Mouse (Mus musculus): ENCODE results near the gene Itga9.

The Itga9 gene

DNA sequence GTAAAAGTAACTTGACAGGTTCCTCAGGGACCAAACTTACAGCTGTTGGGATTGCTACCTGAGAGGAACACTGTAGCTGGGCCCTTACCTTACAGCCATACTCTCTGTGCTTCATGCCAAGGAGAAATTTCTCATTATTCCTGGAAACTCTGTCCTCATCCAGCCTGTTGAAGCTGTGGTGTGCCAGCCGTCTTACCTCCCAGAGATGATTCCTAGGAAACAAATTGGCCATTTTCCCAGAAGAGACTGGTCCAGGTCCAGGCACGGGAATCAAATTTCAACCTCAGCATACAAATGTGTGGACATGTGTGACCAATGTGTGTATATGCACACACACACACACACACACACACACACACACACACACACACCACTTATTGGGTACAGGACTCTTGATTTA, 172.1 kb downstream of the Itga9 start:
- no peak for DNase-seq

DNA sequence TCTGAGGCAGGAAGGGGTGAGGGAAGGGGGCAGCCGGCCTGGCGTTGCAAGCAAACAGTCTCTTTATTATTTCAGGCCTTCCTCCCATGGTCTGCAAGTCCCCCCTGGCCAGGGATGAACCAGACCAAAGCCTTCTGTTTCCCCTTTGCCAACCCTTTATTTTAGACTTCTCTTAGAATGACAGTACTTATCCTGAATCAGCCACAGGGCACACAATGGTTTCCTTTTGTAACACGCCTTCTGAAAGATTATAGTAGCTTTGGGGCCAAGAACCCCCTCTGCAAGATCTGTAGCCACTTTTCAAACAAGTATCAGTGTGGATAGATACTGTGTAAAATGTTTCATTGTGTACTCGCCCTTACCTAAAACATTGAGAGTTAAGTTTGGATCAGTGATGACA, 178.1 kb downstream of the Itga9 start:
- no peak for DNase-seq

DNA sequence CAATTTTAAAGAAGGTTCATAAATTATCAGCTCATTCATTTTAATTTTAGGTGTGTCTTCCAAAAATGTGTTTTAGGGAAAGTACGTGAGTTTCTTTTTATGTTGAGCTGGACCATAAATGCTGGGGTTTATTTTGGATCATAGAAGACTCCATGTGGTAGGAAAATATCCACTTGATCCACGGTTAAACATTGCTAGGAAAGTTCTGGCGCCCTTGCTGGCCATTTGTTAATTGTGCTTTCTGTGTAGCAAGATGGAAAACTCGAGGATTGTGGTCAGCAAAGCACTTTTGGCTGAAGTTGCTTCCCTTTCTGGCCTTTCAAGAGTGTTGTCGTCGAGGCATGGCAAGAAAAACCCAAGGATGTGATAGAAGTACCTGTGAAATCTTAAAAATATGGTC, 179.3 kb downstream of the Itga9 start:
- DNase-seq, result no peak

DNA sequence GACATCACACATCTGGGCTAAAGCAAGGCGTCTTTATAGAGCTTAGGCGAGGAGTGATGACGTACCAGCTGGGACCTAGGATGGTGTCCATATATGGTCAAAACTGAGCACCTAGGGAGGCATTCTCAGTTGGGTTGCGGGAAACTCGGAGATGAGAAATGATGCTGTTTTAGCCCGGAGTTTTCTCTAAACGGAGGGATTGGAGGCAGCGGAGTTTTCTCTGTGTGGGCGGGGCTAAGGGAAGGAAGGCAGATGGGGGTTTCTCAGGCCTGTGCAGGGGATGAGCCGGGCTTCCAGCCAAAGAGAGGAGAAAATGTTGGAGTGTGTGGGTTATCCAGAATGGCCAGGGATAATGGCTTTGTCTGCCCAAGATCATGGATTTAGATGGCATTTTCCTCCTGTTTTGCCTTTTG, 182.4 kb downstream of the Itga9 start:
- peak; percentile 49 for DNase-seq

DNA sequence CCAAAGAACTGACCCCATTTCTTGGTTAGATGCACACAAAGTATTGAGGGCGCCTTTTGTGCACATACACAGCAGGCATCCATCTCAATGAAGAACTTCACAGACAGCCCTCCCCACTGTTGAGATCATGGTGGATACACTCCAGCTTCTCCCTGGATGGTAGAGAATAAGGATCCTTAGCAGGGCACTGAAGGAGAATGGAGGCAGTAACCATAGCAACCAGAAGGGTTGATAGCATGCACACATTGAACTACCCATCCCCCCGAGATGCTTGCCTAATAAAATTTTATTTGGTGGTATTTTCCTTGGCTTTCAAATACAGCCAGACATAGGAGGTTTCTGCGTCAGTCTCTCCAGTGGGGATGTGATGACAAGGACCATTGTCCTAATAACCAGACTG, 184.7 kb downstream of the Itga9 start:
- no peak for DNase-seq

DNA sequence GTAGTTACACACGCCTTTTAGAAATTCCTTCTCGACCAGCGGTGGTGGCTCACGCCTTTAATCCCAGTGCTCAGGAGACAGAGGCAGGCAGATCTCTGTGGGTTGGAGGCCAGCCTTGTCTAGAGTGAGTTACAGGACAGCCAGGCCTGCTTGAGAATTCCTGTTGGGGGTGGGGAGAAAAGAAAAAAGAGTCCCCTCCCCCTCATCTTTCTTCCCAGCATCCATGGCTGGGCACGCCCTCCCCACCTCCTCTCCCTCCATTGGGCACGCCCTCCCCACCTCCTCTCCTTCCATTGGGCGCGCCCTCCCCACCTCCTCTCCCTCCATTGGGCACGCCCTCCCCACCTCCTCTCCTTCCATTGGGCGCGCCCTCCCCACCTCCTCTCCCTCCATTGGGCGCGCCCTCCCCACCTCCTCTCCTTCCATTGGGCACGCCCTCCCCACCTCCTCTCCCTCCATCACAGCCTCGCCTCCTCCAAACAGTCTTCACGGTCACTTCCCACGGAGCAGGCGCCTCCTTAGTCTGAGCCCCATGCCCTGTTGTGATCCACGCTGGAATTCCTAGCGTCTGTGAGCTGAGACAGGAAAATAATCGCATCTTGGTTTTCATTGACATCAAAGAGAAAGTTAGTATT, 186.8 kb downstream of the Itga9 start:
- DNase-seq, result no peak

DNA sequence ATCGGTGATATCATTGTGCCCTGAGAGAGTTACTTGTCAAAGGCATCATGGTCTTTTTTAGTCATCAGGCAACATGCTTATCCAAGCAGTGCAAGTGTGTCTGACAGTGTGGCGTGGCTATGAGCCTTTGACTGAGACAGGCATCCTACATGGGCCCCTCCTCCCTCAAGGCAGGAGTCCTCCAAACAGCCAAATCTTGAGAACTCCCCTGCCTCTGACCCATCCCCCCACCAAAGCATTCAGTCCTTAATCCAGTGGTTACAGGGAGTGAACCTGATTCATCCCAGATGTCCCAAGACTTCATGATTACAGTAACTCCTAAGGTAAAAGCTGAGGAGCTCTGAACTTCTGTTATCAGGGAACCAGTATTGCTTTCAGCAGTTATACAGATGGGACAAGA, 188.2 kb downstream of the Itga9 start:
- no peak for DNase-seq

DNA sequence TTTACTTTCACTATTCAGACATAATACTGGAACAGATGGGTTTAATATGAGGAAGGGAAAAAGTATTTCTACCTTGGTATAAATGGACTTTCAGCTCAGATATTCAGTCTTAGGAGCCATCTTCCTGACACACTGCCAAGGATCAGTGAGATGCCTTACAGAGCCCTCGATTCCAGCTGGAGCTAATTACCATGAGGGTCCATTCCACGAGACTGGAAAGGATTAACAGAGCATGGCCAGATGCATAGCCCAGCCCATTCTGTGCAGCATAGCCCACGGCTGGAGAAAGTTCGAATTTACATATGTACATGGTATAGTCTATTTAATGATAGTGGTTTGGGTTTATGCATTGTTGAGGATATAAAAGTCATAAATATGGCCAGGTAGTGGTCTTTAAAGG, 188.8 kb downstream of the Itga9 start:
- no peak for DNase-seq

DNA sequence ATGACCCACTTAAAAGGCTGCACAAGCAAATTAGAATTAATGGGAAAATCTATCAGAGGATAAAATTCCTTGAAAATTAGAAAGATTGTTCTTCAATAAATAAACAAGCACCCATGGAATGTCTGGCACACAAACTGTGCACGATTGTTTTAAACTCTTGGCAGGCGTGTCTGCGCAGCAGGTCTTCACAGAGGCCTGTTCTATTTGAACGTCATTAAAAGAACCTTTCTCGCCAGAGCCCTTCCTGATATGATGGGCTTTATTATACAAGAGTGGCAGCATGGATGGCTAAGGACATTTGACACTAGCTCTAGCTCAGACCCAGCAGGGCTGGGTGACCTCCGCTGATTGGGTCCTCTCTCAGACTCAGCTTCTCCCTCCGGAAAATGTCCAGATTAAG, 192.6 kb downstream of the Itga9 start:
- DNase-seq, result no peak

DNA sequence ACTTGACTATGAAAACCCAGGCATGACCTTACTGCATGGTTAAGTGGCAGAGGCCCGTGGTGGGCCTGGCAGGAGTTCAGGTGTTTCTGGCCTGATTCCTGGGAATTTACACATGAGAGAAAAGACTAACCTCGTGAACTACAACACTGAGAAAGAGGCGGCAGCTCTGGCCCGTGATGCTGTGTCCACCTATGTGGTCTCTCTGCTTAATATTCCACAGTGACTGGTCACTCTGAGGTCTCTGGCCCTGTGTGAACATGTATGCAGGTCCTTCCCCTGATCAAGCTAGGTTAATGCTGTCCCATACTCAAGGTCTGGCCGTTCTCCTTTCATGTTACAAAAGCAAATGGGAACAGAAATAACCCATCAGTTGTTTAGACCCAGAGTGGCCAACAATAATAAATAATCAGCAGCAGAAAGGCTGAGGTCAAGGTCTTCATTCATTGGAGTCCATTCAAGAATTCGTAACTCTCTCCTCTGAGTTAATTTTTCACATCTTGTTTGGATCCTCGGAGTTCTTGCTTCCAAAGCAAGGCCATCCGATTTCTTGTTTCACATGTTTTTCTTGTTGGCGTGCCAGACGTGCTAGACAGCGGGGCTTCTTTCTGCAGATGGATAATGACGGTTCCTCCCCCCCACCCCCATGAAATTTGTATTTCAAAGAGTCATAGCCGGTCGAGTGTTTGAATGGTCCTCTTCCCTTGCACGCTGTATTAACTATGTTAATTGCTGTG, 194.9 kb downstream of the Itga9 start:
- DNase-seq, result peak; percentile 61

DNA sequence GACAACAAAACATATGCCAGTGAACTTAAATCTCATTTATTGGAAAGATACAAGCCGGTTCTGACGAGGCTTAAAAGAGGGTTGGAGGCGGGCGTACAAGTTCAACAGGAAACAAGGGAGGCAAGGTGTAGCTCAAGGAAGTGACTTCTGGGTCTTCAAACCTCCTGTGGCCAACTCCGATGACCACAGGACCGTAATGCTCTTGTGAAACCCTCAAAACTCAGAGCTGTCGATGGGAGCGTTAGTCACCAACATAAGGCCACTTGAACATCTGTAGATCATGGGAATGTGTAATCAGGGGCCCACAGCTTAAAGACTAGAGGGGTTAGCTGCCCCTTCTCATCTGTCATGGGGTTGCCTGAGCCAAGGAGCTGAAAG, 195.4 kb downstream of the Itga9 start:
- DNase-seq, result no peak

DNA sequence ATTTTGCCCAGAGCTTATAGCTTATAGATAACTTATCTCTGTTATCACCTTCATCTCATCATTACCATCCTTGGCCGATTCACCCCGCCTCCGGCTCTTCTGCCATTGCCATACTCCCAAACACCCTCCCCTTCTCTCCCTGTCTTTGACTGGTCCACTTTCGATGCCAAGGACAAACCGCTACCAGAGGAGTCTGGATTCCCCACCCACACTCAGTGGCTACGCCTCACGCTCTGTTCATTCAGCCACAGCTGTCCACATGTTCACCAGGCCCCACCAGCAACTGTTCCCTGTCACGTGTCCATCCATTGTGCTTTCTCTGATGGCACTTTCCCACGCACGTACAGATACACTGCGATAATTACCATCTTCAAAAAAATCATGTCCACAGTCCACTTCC, 195.9 kb downstream of the Itga9 start:
- DNase-seq, result no peak

DNA sequence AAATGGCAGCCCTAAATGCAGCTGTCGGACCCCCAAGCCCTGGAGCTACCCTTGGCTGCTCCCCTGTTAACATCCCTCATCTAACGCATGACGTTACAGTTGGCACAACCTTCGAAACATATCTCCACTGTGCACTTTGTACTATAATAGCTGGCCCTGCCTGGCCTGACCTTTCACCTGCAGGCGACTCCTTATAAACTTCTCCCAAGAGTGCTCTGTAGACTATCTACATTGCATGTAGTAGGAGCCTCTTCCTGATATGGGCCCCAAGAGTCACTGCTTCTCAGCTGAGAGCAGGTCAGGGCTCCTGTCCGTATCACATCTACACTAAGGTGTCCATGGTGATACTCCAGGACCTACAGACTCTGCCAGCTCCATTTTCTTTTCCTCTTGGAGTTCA, 199.2 kb downstream of the Itga9 start:
- DNase-seq, result no peak

DNA sequence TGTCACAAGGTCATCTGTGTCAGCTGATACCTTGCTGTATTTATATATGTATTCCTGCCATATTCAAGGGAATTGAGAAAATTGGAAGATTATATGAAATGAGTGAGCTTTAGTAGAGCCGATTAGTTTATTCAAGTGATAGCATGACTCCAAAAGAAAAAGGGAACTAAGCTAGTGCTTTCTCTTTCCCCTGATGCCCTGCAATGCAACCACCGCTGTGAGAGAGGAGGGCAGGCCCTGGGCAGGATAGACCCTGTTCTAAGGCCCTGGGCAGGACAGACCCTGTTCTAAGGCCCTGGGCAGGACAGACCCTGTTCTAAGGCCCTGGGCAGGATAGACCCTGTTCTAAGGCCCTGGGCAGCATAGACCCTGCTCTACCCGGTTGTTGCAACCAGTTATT, 201.2 kb downstream of the Itga9 start:
- DNase-seq, result no peak

DNA sequence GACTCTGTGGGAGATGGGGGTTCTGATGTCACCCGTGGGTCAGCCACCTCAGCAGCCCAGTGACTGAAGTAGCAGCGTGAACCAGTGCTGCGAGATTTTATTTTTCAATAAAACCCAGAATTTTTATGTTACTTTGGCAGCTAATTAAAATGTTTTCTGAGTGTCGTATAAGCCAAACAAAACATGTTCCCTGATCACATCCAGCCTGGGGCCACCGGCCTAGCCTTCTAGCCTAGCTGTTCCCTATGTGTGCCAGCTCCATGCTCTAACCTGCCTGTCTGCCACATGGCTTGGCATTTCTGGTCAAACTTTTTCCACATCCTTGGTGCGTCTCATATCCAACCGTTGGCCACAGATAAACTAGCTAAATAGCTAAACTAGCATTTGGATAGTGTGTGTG, 205.7 kb downstream of the Itga9 start:
- DNase-seq, result peak; percentile 53

DNA sequence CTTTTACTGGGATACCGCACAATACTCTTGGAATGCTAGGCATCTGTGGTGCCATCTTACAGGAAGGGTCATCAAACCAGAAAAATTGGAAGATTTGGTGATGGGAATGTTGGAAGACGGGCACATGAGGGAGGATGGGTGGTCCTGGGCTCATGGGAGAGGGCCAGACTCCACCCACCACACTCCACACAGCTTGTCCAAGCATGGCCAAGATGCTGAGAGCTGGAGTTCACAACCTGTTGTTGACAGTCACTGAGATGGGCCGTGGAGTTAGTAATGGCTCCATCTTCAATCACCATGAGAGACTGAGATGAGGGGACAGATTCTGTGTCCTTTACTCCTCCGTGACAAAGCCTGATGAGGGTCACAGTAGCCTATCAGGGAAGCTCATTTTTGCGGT, 207.0 kb downstream of the Itga9 start:
- no peak for DNase-seq

DNA sequence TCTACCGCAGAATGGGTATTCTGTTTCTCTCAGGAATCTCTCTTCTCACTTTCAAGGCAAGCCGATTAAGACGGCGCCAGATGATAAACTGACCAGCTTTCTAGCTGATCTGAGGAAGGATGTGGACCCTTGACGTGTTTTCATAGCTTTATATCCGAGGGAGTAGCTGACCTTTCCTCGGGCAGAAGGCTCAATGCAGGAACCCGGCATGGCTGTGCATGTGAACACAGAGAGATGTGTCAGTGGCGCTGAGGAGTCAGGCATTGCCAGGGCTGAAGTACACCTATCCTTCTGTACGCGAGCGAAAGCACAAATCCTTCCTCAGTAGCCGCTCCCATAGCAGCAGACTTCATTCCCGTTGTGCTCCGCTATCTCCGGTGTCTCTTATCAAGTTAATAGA, 207.6 kb downstream of the Itga9 start:
- DNase-seq, result no peak

DNA sequence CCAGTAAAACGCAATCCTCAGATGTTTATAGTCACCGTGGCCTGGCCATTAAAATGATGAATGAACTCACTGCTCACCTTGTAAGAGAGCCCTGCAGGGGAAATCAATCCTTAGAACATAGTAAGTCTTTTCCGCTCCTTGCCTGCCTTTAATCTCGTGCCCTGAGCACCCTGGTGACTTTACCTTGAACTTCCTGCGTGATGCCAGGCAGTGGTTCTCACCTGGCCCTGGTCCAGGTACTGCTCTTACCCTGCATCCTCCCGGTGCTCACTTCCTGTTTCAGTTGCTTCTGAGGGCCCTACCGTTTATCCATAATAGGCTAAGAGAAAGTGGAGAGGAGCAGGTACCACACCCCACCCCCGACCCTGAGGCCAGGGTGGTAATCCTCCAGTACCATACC, 208.0 kb downstream of the Itga9 start:
- DNase-seq, result no peak

DNA sequence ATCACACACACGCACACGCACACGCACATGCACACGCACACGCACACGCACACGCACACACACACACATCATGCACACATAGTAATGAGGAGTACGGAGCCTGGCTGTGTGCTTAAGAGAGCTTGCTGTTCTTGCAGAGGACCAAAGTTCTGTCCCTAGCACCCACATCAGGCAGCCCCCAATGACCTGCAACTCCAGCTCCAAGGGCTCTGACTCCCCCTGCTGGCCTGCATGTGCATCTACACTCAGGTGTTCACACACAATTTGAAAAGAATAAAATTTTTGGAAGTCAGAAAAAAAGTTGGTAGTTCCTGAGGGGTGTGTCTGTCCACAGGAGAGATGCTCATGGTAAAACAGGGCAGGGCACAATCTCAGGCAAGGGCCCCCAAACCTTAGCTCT, 209.1 kb downstream of the Itga9 start:
- no peak for DNase-seq

DNA sequence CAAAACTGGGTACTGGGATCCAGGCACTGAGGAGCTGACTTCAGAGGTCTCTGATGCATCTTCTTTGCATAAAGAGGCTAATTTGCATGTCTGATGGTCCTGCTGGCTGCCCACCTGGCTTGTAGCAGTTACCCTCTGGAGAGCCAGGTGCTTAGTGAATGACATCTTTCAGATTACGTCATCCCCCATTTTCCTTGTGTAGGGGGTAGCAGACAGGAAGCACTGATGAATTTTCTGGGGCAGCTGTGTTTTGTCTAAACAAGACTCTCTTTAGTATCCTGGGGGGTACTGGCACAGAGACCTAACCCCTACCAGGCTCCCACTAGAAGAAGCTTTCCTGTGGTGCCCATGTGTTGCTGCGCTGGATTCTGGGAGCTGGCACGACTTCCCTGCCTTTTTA, 212.0 kb downstream of the Itga9 start:
- no peak for DNase-seq

DNA sequence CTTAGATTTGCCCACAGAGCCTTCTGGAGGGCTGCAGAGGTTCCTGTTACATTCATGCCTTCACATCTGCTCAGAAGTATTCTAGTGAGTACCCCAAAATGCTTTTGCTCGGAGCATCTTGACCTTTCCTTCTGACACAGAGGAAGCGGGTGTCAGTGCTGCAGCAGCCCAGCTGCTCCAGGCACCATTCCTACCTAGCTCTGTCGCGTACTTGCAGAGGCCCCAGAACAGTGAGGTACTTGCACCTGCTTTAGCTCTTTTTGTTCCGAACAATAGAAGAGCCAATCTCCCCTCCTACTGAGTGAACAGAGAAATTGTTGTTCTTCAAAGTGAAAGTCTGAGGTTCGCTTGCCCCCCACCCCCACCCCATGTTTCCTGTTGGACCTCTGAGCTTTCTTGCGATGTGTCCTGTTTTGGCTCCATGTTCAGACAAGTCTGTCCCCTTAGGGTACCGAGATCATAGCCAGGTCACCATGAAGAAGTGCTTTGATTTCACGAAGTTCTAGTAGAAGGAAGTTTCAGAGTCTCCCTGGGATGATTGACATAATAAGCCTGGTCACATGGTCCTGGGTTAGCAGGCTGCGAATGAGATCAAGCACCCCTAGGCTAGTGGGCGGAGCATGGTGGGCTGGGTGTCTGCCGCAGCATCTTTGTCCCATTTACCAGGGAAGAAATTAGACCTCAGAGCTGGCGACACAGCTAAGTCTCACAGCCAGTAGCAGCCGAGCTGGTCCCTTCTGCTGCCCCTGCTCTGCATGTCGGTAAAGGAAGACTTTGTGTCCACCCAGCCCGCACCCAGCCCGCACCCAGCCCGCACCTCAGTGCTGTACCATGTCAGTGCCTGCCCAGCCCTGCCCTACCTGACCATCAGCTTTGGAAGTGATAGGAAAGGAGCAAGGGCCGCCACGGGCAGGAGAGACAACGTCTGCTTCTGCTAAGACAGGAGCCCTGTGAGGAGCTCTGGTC, 215.0 kb downstream of the Itga9 start:
- DNase-seq, result peak; percentile 66

DNA sequence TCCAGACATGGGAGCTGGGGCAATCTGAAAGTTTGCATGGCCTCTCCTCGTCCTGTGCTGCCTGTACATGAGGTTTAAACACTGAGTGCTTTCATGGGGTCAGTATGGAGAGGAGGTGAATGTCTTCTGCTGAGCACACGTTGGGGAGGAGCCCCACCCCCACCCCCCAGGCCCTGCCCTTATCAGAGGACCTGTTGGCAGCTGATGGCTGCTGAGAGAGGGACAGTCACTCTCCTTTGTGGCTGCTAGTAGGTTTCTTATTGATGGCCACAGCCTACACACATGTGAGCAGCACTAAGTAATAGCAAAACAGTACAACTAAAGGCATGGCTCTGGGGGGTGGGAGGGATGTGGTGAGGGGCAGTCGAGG, 215.7 kb downstream of the Itga9 start:
- DNase-seq, result no peak

DNA sequence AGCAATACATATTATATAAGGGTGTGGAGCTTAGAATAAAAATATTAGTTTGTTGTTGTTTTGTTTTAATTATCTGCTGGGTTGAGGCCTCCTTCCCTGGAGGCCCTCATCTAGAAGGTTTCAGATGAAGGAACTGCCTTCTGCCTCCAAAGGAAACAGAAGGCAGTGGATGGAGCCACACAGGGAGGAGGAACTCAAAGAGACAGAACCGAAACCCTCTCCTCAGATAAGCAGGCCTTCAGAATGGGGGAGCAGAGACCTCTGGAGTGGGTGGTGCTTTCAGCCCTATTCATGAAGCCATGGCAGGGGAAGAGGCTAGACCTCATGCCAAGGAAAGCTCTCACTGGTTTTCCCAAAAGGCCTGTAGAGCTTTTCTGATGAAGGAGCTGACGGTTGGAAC, 216.1 kb downstream of the Itga9 start:
- no peak for DNase-seq

DNA sequence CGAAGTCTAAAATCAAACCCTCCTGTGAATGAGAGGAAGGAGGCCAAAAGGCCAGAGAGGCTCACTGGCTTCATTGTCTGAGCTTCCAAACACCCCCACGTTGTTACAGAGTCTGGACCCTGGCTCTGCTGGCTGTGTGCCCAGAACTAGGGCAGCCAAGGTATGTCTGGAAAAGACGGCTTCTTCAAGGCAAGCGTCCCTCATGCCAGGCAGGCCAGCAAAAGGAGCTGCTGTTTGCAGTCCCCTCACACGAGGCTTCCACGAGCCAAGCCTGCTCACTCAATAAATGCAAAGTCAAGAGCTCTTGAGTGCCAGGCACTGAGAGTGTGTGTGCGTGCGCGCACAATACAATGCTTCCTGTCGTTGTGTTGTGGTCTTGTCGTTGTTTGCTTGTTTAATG, 224.6 kb downstream of the Itga9 start:
- DNase-seq, result peak; percentile 60
